9 mouse cellular contexts compared by ENCODE assay signal in genomic region chr9:44106596-44106995, GRCm38 (mm10). TPM values are rescaled to one million over a fixed set of nuclear protein-coding genes. Genes with fewer than 3 reads are reported as not detected.
DNase-seq lines count a peak whose midpoint lies in the region; ATAC-seq lines count a peak whose summit lies in the region.
"Had no signal": no experiment of that assay in that cellular context is flagged by ENCODE, and none has a peak within 500 bp of the region (broad histone marks: within the 10 kb centered on the region; RNA-seq: fewer than 3 reads in every experiment).

No protein-coding gene starts in this region.

- H3K4me1 ChIP-seq in heart, embryonic 14.5 days (ENCODE audit: control insufficient read depth in 2 of 2, insufficient read depth in 2 of 2, low read length in 2 of 2): peaks cover 20 to 45% of the 10 kb centered on the region in 2 experiments
- peaks cover 6% of the 10 kb centered on the region; the same call in 1 of the 2 replicates for H3K4me1 ChIP-seq in brown adipose tissue, adult 24 weeks (ENCODE audit: control insufficient read depth, insufficient read depth, insufficient read length, low read length)
- peaks cover 52% of the 10 kb centered on the region for H3K4me1 ChIP-seq in forebrain, embryonic 12.5 days
- peaks cover 48% of the 10 kb centered on the region for H3K4me1 ChIP-seq in limb, embryonic 15.5 days

- DNase-seq in heart, adult 18-20 months: no peak
- DNase-seq in testis, postnatal 10 days (ENCODE audit: low spot score): no peak
- DNase-seq in embryo, embryonic 11 days: no peak
- no peak for DNase-seq in adrenal gland, adult 18-20 months (ENCODE audit: low spot score in 2 of 2)

- H3K4me3 ChIP-seq in heart, embryonic 14.5 days (ENCODE audit: control insufficient read depth in 1 of 2, insufficient read depth in 1 of 2, low read depth in 1 of 2, low read length in 2 of 2): no peak overlapping the region
- H3K4me3 ChIP-seq in brown adipose tissue, adult 24 weeks (ENCODE audit: insufficient read depth, low read depth, low read length): no peak overlapping the region
- H3K4me3 ChIP-seq in forebrain, embryonic 12.5 days (replicated peaks): no peak overlapping the region
- no peak overlapping the region for H3K4me3 ChIP-seq in limb, embryonic 15.5 days

- 80% methylated on average over 4 of the region's 4 CpGs for WGBS in heart, embryonic 14.5 days
- WGBS in forebrain, embryonic 12.5 days: 71% methylated on average over 4 of the region's 4 CpGs
- 63% methylated on average over 4 of the region's 4 CpGs for WGBS in limb, embryonic 15.5 days

- ATAC-seq in heart, embryonic 14.5 days (ENCODE audit: insufficient number of reproducible peaks, insufficient read depth, low FRiP score, low read depth): no peak
- no peak for ATAC-seq in forebrain, embryonic 12.5 days (ENCODE audit: low FRiP score)
- ATAC-seq in limb, embryonic 15.5 days (ENCODE audit: insufficient number of reproducible peaks, low FRiP score, low TSS enrichment, low read depth): no peak

- H3K27ac ChIP-seq in heart, embryonic 14.5 days (replicated peaks in 1 of 2; ENCODE audit: control insufficient read depth in 1 of 2, insufficient read depth in 1 of 2, low read depth in 2 of 2, low read length in 2 of 2): peak overlapping the region in 1 of 2 experiments; percentile 41; a peak in 1 of 4 replicates
- peak overlapping the region; percentile 38; the same call in 1 of the 2 replicates for H3K27ac ChIP-seq in brown adipose tissue, adult 24 weeks (replicated peaks; ENCODE audit: low read depth, low read length)
- H3K27ac ChIP-seq in forebrain, embryonic 12.5 days: peak overlapping the region; percentile 37; the same call in 1 of the 2 replicates
- peak overlapping the region; percentile 88 for H3K27ac ChIP-seq in limb, embryonic 15.5 days

- no peaks in the 10 kb centered on the region for H3K9me3 ChIP-seq in heart, embryonic 14.5 days (ENCODE audit: control insufficient read depth, low read length)
- no peaks in the 10 kb centered on the region for H3K9me3 ChIP-seq in forebrain, embryonic 12.5 days
- no peaks in the 10 kb centered on the region for H3K9me3 ChIP-seq in limb, embryonic 15.5 days

- no peaks in the 10 kb centered on the region for H3K27me3 ChIP-seq in heart, embryonic 14.5 days (ENCODE audit: control insufficient read depth, insufficient read depth, low read length)
- H3K27me3 ChIP-seq in forebrain, embryonic 12.5 days: no peaks in the 10 kb centered on the region
- H3K27me3 ChIP-seq in limb, embryonic 15.5 days: no peaks in the 10 kb centered on the region

- H3K4me2 ChIP-seq in heart, embryonic 14.5 days (ENCODE audit: low read length): 0 out of 2 replicates have a peak overlapping the region, but pooled peaks have one; percentile 47
- H3K4me2 ChIP-seq in forebrain, embryonic 12.5 days: peak overlapping the region; percentile 41; the same call in 1 of the 2 replicates
- H3K4me2 ChIP-seq in limb, embryonic 15.5 days: 0 out of 2 replicates have a peak overlapping the region, but pooled peaks have one; percentile 36

- peaks cover 34% of the 10 kb centered on the region for H3K36me3 ChIP-seq in heart, embryonic 14.5 days (ENCODE audit: control insufficient read depth, insufficient read depth, low read length)
- H3K36me3 ChIP-seq in forebrain, embryonic 12.5 days (replicated peaks): peaks cover 37% of the 10 kb centered on the region
- peaks cover 34% of the 10 kb centered on the region; the same call in 1 of the 2 replicates for H3K36me3 ChIP-seq in limb, embryonic 15.5 days

- H3K9ac ChIP-seq in heart, embryonic 14.5 days (ENCODE audit: low read length): 0 out of 2 replicates have a peak overlapping the region, but pooled peaks have one; percentile 4
- H3K9ac ChIP-seq in forebrain, embryonic 12.5 days: peak overlapping the region; percentile 40
- H3K9ac ChIP-seq in limb, embryonic 15.5 days: no peak overlapping the region

RNA-seq across cellular contexts. Expression of gene C1qtnf5, which starts 0.4 kb away (rescaled TPM):
- polyA plus RNA-seq in heart, embryonic 14.5 days (2014; fragmentation: Nextera tagmentation; extraction: Ambion mirVana): 2.3 and 2.7 TPM in 2 replicates
- total RNA-seq in heart, adult 18-20 months (2021): 1 to 10 TPM; 5.6 to 5.9 TPM
- polyA plus RNA-seq in brown adipose tissue, adult 24 weeks (2012; ENCODE audit: insufficient read depth, insufficient read length, missing spikeins): 3.6 and 3.7 TPM in 2 replicates
- 0.58 and 0.73 TPM in 2 replicates for polyA plus RNA-seq in forebrain, embryonic 12.5 days (2016; fragmentation: Nextera tagmentation; extraction: Ambion mirVana)
- 8.5 and 9.4 TPM in 2 replicates for polyA plus RNA-seq in limb, embryonic 15.5 days (2015; fragmentation: Nextera tagmentation; extraction: Ambion mirVana)
- 10 to 100 TPM; 13.2 to 17.8 TPM for total RNA-seq in adrenal gland, adult 18-20 months (2021)
- total RNA-seq: monocyte, adult 5-6 weeks had no signal

RNA-seq across cellular contexts. Expression of gene Mfrp, which starts 5.1 kb away (rescaled TPM):
- not detected in 2 replicates for polyA plus RNA-seq in heart, embryonic 14.5 days (2014; fragmentation: Nextera tagmentation; extraction: Ambion mirVana)
- total RNA-seq in heart, adult 18-20 months (2021): not detected
- polyA plus RNA-seq in brown adipose tissue, adult 24 weeks (2012; ENCODE audit: insufficient read depth, insufficient read length, missing spikeins): not detected in 2 replicates
- 0.27 and 0.33 TPM in 2 replicates for polyA plus RNA-seq in forebrain, embryonic 12.5 days (2016; fragmentation: Nextera tagmentation; extraction: Ambion mirVana)
- polyA plus RNA-seq in limb, embryonic 15.5 days (2015; fragmentation: Nextera tagmentation; extraction: Ambion mirVana): 0.10 and 0.20 TPM in 2 replicates
- total RNA-seq in adrenal gland, adult 18-20 months (2021): not detected
- total RNA-seq: monocyte, adult 5-6 weeks had no signal

RNA-seq across cellular contexts. Expression of gene Gm49380, which starts 6.7 kb away (rescaled TPM):
- polyA plus RNA-seq in heart, embryonic 14.5 days (2014; fragmentation: Nextera tagmentation; extraction: Ambion mirVana): 0.07 and 0.08 TPM in 2 replicates
- total RNA-seq in heart, adult 18-20 months (2021): under 1 TPM in 1 of 2 experiments, not detected in 1; 0.37 TPM
- not detected in 2 replicates for polyA plus RNA-seq in brown adipose tissue, adult 24 weeks (2012; ENCODE audit: insufficient read depth, insufficient read length, missing spikeins)
- polyA plus RNA-seq in forebrain, embryonic 12.5 days (2016; fragmentation: Nextera tagmentation; extraction: Ambion mirVana): 0.14 and 0.36 TPM in 2 replicates
- 0.27 and 0.28 TPM in 2 replicates for polyA plus RNA-seq in limb, embryonic 15.5 days (2015; fragmentation: Nextera tagmentation; extraction: Ambion mirVana)
- total RNA-seq in adrenal gland, adult 18-20 months (2021): under 1 TPM; 0.27 to 0.48 TPM
- total RNA-seq: monocyte, adult 5-6 weeks had no signal

RNA-seq across cellular contexts. Expression of gene Rnf26, which starts 6.7 kb away (rescaled TPM):
- 30.4 and 32.9 TPM in 2 replicates for polyA plus RNA-seq in heart, embryonic 14.5 days (2014; fragmentation: Nextera tagmentation; extraction: Ambion mirVana)
- 1 to 10 TPM; 5.9 to 6.0 TPM for total RNA-seq in heart, adult 18-20 months (2021)
- 8.7 and 10.4 TPM in 2 replicates for polyA plus RNA-seq in brown adipose tissue, adult 24 weeks (2012; ENCODE audit: insufficient read depth, insufficient read length, missing spikeins)
- polyA plus RNA-seq in forebrain, embryonic 12.5 days (2016; fragmentation: Nextera tagmentation; extraction: Ambion mirVana): 69.6 and 69.9 TPM in 2 replicates
- polyA plus RNA-seq in limb, embryonic 15.5 days (2015; fragmentation: Nextera tagmentation; extraction: Ambion mirVana): 61.9 and 70.5 TPM in 2 replicates
- 10 to 100 TPM; 19.4 to 24.1 TPM for total RNA-seq in adrenal gland, adult 18-20 months (2021)

RNA-seq across cellular contexts. Expression of gene Mcam, which starts 27.7 kb away (rescaled TPM):
- 129 and 130 TPM in 2 replicates for polyA plus RNA-seq in heart, embryonic 14.5 days (2014; fragmentation: Nextera tagmentation; extraction: Ambion mirVana)
- 10 to 100 TPM; 31.0 to 38.6 TPM for total RNA-seq in heart, adult 18-20 months (2021)
- polyA plus RNA-seq in brown adipose tissue, adult 24 weeks (2012; ENCODE audit: insufficient read depth, insufficient read length, missing spikeins): 27.8 and 28.1 TPM in 2 replicates
- 13.4 and 14.2 TPM in 2 replicates for polyA plus RNA-seq in forebrain, embryonic 12.5 days (2016; fragmentation: Nextera tagmentation; extraction: Ambion mirVana)
- 41.5 and 47.3 TPM in 2 replicates for polyA plus RNA-seq in limb, embryonic 15.5 days (2015; fragmentation: Nextera tagmentation; extraction: Ambion mirVana)
- 10 to 100 TPM; 24.2 to 90.7 TPM for total RNA-seq in adrenal gland, adult 18-20 months (2021)
